Mouse (Mus musculus): Measurements from ENCODE around the gene Pold4.
"Not testable (repeated sequence)": the region's sequence is repeated elsewhere in the genome, so short reads cannot be mapped to it uniquely, and the experiment has no call there.

Gene Pold4

DNA sequence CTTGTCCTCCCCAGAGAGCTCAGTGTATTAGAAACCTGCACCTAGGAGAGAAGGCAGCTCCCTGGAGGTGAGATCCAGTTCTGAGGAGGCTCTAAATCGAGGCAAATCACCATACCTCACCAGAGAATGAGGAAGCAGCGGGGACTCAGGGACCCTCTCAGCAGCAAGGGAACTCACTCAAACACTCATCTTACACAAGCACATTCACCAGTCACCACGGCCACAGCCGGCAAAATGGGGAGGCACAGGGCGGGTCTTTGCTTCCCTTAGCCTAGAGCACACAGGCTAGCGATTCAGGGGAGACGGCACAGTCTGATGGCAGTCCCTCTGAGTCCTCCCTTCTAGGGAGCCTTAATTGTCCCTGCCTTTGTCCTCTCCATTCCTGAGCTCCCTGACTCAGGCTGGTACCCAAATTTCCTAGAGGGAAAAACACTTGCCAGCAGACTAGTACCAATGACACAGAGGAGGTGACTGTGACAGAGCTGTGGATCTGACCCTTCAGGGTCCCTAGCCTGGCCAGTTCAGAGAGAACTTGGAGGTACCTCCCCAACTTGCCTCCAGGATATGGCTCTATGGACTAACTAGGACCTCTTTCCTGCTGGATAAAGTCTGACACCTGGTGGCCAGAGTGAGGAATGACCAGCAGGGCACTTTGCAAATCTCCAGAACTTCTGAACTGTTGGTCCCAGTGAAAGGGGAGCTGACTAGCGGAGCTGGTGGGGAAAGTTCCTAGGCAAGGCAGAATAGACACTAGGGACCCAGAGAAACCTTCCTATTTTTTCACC, 3.6 kb upstream of the Pold4 start:
- peak; percentile 92 for DNase-seq (ENCODE audit: low read depth)

DNA sequence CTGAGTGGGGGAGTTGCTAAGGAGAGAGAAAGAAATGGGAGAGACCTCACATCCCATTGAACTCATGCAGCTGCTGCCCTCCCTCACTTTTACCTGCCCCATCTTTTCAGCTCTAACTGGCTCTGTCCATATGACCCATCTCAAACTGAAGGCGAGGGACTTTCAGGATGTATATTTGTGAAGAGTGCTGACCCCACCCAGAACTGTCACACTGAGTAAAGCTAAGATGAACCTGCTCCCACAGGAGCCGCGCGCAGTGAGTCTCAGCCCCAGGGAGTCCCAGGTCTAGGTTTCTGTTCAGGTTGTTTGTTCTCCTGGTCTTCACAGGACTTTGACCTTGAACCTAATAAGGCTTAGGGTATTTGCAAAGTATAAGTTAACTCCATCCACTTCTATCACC, 2.8 kb upstream of the Pold4 start:
- DNase-seq (ENCODE audit: low read depth): no peak

DNA sequence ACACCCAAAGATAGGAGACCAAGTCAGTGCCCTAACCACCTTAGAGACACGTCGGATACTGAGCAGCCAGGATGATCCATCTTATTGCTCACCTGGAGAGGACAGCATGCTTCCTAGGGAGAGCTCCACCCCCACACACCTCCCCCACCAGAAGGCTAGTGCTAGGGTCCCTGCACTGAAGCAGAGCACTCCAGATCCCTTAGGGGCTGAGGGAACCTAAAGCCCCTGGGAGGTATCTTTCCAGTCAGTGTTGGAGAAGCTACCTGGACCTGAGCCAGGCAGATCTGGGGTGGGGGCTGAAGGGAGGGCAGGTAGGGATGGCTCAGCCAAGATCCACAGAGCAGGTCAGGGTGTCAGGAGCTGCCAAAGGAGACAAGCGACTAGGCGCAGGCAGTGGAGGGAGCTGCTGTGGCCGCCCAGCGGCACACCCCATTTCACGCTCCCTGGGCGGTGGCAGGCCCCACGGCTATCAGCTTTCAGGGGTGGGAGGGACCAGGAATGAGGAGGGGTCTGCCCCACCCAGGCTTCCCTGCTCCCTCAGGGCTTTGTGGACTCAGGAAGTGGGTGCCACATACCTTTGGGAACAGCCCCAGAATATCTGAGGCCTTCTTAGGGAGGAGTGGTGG, 2.1 kb upstream of the Pold4 start:
- DNase-seq (ENCODE audit: low read depth): no peak

DNA sequence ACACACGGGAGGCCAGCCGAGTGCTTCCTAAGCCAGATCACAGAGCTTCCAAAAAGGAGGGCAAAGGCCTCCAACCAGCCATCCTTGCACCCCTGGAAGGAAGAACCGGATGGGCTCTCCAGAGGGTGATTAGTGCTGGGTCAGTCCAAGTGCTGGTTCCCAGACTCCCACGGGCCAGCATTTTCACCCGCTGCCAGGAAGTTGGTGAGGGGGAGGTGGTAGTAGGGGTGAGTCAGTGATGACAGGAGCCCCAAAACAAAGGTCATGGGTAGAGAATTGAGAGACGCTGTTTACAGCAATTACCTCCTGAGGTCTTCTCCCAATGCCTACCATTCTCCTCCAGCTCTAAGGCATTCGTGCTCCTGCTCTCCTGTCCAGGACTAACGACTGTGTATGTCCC, 1.3 kb upstream of the Pold4 start:
- DNase-seq (ENCODE audit: low read depth): peak; percentile 66

DNA sequence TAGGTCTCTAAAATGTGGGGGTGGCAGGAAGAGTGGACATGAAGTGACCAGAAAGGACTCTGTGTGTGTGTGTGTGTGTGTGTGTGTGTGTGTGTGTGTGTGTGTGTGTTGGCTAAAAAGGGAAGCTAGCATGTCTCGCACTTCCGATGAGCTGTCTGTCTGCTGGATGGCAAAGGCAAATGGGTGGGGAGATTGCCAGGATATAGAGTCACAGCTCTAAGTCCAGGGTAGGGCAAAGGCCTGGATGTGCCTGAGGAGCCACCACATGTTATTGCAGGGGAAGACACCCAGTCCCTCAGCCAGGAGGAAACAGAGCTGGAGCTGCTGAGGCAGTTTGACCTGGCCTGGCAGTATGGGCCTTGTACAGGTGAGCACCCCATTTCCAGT, 480 bp downstream of the Pold4 start:
- no peak for DNase-seq (ENCODE audit: low read depth)

DNA sequence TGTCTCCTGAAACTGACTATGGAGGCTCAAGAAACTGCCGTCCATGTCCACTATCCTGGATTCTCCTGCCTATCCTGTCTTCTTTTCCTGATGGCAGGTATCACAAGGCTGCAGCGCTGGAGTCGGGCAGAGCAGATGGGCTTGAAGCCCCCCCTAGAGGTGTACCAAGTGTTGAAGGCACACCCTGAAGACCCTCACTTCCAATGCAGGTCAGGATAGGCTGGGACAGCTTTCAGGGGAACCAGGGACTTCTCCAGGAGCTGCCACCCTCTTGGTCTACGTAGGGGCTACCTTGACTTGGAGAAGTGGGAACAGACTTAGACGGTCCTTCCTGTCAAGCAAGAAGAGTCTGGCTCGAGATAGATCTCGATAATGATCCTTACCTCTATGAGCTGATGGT, 952 bp downstream of the Pold4 start:
- no peak for DNase-seq (ENCODE audit: low read depth)

DNA sequence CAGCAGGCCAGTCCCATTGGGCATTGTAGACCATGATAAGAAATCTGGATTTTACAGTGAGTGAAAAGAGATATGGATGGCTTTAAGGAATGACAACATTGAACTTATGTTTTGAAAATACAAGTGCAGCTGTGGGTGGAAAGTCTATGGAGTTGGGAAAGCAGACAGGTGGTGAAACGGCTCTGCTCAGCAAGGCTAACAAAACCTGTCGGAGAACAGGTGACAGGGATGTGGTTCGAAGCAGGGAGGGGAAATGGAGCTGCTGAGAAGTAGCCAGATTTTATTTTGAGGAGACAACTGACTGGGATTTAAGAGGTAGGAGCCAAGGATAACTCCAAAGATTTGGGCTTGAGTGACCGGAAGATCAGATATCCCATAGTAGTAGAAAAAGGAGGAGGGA, 2.8 kb downstream of the Pold4 start:
- no peak for DNase-seq (ENCODE audit: low read depth)

DNA sequence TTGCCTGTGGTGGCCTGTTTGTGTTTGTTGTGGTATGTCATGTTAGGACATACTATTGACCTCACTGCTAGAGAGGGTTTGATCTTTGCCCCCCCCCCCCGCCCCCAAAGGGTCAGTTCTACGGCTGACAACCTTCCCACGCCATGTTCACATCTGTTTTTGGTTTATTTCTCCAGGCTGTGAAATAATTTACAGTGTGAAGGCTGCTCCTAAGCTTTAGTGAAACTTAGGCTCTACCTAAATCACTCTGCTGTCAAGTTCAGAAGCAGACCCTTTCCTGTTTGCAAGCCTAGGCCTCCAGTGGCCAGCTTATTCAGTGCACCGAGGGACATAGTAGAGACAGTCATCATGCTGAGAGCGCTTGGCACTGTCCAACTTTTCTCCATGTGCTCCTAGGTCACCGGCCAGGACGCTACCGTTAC, 8.6 kb downstream of the Pold4 start:
- DNase-seq (ENCODE audit: low read depth): no peak

DNA sequence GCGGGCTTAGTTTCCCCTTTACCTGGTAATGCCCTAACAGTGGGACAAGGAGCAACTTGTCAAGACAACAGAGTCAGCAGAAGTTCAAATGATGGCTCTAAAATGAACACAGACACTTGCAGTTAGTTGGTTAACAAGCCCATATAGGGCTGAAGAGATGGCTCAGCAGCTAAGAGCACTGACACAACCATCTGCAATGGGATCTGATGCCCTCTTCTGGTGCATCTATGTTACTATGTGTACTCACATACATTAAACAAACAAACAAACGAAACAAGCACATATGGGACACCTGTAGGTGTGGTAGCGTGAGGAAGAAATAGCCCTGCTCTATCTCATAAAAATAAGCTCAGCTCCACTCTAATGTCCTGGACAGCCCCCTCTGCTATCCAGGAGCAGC, 10.7 kb downstream of the Pold4 start:
- DNase-seq (ENCODE audit: low read depth): peak; percentile 61

DNA sequence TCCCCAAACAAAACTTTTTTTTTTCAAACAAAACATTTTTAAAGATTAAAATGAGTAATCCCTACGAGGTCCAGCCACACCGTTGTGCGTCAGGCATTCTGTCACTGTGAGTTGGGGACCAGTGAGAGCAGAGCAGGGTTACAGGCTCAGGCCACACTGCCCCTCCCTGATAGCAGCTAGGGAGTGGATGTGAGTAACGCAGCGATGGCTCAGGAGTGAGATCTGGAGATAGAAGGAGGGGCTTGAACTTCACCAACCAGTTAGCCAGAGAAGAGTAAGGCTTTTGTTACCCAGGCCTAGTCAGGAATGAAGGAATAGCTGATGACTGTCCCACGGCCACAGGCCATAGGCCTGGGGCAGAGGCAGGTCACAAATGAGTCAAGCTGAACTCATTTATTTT, 13.1 kb downstream of the Pold4 start:
- no peak for DNase-seq (ENCODE audit: low read depth)

DNA sequence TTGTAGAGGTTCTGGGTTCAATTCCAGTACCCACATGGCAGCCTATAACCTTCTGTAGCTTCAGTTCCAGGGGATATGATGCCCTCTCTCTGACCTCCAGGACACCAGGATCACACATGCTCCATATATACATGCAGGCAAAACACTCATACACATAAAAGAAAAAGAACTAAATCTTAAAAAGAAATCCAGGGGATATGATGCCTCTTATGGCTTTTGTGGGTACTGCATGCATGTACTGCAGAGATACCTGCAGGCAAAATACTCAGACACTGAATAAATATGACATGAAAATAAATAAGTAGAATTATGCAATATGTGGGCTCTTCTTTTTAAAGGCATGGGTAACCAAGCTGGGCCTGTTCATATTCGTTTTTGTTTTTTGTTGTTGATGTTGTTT, 15.3 kb downstream of the Pold4 start:
- DNase-seq (ENCODE audit: low read depth): peak; percentile 72

DNA sequence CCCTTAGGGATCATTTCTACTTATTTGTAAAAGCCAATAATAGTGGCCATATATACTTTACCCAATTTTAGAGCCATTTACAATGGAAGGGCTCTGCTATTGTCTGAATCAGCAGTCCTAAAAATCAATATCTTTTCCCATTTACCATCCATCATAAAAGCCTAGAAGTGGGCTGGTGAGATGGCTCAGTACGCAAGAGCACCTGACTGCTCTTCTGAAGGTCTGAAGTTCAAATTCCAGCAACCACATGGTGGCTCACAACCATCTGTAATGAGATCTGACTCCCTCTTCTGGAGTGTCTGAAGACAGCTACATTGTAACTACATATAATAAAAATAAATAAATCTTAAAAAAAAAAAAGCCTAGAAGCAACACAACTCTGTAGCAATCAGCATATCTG, 17.0 kb downstream of the Pold4 start:
- not testable (repeated sequence) for DNase-seq (ENCODE audit: low read depth)

DNA sequence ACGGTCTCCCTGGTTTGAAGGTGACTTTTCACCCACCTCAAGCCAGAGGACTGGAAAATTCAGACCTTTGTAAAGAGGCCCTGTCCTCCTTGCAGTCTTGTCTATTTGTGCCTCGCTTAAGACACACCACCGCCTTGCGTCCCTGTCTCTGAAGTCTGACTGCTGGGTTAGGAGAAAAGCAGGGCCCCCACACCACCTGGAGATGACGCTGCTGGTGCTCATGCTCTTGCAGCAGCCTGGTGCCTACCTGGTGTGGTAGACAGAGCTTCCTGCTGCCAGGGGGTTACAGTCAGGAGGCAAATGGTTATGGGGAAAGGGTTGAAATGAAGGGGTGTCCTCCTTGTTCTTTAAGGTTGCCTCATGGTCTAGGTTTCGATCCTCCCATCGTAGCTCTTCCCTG, 22.5 kb downstream of the Pold4 start:
- DNase-seq (ENCODE audit: low read depth): no peak

DNA sequence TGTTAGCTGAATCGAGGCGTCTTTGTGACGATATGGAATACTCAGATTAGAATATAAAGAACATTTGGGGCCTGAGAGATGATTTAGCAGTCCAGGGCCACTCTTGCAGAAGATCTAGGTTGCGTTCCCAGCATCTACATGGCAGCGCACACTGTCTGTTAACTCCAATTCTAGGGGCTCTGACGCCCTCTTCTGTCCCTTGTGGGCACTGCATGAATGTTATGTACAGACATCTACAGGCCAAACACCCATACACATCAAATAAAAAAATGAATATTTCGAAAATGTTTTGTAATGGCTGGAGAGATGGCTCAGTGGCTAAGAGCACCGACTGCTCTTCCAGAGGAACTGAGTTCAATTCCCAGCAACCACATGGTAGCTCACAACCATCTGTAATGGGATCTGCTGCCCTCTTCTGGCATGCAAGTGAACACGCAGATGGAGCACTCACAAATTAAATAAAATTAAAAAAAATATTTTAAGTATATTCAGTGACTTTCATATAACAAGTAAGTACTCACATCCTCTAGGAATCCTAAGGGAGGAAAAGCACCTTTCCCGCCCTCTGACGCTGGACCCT, 24.0 kb downstream of the Pold4 start:
- DNase-seq (ENCODE audit: low read depth): peak; percentile 70

DNA sequence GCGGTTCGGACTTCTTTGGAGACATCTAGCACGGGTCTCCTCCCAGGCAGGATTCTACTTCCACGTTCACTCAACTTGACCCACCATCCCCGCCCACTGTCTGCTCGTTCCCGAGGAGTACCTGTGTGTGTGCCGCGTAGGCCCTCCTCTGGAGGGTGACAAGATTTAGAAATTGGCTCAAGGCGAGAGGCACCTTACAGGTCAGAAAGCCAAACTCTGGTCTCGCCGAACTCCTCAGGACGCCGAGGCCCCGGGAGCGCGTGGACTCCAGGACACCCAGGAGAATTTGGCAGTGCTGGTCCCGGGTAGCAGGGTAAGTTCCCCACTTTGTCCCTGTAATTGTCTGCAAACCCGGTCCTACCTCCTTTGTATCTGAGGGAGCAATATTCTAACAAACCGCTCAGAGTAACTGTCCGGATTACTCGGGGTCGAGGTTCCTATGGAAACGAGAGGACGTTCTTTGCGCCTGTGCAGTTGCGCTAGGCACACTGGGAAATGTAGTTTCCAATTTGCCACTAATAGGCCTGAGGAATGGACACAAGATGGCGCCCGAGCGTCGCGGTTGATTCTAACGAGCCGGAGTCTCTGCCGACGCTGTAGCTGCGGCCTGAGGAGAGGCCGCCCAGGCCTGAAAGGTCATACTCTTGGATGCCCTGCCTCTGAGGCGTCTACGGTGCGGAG, 25.7 kb downstream of the Pold4 start:
- DNase-seq (ENCODE audit: low read depth): peak; percentile 98

DNA sequence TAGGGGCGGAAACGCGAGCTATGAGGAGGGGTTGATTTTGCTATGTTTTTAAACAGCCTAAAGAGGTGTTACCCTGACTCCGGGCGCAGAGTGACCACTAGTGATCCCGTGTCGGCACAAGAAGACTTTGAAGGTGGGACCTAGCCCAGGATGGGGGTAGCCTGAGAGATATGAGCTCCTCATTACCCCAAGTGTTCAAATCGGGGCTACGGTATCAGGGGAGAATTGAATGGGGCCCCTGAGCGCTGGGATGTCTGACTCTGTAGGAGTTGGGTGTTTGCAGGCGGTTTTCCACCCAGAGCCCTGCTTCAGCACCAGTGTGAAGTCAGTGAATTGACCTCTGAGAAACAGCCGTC, 26.2 kb downstream of the Pold4 start:
- no peak for DNase-seq (ENCODE audit: low read depth)

DNA sequence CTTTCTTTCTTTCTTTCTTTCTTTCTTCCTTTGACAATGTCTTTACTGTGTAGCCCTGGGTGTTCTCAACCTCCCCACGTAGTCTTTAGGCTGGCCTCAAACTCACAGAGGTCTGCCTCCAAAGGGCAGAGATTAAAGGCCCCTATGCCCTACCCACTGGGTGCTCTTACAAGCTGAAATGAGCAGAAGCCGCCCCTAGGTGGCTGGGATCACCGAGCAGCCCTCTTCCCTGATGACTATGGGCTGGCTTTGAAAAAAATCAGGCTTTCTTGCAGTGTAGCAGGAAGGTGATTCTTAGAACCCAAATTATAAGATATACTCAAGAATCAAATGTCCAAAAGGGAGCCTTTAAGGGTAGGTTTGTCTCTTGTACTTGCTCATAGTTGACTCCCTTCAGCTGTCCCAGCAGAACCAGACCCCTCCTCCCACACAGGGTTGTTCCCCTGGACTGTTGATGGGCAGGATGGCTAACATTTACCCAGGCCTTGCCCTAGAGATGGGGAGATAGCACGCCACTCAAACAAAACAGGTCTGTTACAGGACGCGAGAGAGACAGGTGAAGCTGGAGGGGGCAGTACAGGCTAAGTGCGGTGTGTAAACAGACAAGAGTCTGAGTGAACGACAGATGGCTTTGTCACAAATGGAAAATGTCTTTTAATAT, 29.5 kb downstream of the Pold4 start:
- peak; percentile 68 for DNase-seq (ENCODE audit: low read depth)

DNA sequence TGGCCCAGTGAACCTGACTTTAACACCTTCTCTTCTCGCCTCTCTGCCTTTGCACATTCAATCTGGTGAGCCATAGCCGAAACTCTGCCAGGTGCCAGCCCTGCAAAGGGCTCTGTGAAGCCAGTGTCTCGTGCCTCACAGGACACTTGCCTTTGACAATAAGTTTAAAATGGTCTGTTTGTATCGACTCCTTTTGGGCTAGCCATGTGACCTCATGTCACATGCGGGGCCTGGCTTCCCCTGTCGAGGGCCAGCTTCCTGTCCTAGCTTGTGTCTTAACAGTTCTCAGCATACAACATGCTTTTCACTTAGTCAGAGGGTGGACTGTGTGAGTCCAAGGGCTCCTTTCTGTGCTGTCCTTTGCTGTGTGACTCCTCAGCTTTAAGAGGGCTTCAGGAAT, 31.1 kb downstream of the Pold4 start:
- no peak for DNase-seq (ENCODE audit: low read depth)

DNA sequence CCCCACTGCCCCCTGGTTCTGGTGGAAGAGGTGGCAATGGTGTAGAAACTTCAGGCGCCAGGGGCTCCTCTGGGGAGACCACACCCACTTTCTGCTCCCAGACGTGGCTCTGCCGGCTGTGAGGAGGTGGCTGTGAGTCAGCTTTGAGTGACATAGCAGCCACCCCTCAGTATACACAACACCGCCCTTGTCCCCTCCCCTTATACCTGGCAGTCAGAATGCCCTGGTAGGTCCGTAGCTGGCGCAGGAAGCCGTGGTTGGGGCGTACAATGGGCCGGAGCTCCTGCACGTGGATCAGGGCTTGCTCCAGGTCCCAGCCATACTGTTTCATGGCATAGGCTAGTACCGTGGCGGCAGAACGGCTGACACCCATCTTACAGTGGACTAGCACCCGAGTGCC, 32.0 kb downstream of the Pold4 start:
- no peak for DNase-seq (ENCODE audit: low read depth)

DNA sequence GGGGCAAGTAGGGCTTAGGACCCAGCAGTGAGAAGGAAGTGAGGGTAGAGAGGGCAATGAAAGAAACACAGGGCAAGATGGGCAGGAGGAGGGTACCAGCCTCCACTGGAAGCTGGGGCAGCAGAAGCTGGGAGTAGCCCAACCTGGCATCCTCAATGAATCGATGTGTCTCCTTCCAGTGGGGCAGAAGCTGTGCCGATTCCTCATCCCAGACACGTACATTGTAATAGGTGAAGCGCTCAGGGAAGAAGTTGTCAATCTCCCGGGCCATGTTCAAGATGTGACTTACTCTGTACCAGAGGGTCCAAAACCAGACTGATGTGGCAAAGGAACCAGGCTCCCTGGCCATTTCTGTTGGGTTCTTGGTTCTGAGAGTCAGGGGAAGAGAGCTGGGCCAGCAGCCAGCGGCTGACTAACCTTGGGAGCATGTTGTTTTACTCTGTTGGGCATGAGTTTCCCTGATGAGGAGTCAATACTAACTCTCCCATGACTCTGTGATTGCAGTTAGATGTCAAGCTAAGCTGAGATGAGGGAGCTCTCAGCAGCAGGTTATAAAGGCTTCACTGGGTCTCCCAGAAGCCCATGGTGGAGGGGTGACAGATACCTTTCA, 32.6 kb downstream of the Pold4 start:
- DNase-seq (ENCODE audit: low read depth): no peak

DNA sequence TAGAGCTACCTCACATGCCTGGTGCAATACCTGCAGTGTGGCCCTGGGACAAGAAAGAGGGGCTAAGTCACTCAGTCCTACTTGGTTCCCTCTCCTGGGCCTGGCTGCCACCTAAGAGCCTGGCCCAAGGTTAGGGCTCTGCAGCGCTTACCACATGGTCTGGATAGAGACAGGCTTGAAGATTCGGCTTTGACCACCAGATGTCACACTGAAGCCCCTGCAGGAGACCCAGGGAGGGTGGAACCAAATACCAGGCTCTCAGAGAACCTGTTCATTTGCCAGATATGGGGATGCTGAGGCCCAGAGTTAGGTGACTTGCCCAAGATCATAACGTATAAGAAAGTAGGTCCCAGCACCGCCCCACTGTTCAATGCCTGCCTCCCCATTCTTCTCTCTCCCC, 34.3 kb downstream of the Pold4 start:
- no peak for DNase-seq (ENCODE audit: low read depth)

All from induced T-regulatory cell, adult 2 months (primary cell).